Mouse (Mus musculus) spleen, adult 2 months (tissue): ENCODE measurements at regions not wholly inside any gene's neighbourhood (a gene's known extent, or its start where the extent isn't known, plus 50 kb on each side); places are given as distances from the start of the nearest gene placed in this dataset.

Experiments
- CTCF ChIP-seq: fragments of 200-500 bp; IDR thresholded peaks from 2 replicates; pipeline ENCODE4 v1.5.1; 2011; ENCODE audit warnings: mild to moderate bottlenecking, inconsistent platforms; ENCODE audit not compliant: insufficient read depth, insufficient read length, insufficient replicate concordance; ENCODE audit errors: extremely low read depth
- POLR2A ChIP-seq: fragments of 200-500 bp; IDR thresholded peaks from 2 replicates; pipeline ENCODE4 v1.6.1; 2011; ENCODE audit warnings: low read depth, low read length, inconsistent platforms

DNA sequence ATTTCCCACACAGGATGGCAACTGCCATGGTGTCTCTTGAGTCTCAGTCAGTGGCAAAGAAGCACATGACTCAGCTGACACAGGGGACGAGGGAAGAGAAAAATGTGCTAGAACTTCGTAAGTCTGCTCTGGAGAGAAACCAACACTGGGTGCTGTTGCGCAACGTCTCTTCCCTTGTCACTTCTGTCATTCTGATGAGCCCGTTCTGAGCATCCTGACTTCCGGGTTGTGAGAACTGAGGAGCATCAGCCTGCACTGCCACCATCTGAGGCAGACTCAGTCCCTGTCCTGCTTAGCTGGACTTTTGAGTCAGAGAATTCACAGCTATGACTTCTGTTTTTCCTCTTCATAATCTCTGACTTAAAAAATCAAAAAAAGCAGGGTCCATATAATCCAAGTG, 468.9 kb upstream of the Cdh5 start:
- no peak for TF ChIP-seq POLR2A
- no peak for TF ChIP-seq CTCF
